Mouse (Mus musculus): ENCODE measurements around the gene Ankrd66. TPM values are rescaled to one million over a fixed set of nuclear protein-coding genes. Genes with fewer than 3 reads are reported as not detected.

Gene Ankrd66
- polyA plus RNA-seq, 1 experiment from 2014 or later = not detected

DNA sequence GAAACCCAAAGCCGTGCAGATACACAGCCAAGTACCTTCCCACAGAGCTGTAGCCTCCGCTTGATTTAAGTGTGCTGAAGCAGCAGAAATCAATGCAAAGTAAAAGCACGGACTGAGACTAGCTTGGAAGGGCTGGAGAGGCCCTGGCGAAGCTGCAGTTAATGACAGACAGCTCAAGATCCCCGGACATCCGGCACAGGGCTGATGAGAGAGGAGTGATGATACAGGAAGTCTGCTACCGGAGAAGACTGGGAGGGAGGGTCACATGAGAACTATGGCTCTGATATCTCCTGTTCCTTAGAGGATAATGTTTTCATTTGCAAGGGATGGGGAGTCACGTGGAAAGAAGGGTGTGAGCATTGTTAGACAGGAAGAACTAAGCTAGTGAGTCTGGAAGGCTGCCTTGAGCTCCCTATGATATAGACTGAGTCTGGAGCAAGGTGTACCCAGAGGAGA is 37.6 kb upstream of the Ankrd66 start:
- no peaks in the 10 kb centered on the region for H3K27me3 ChIP-seq (ENCODE audit: control insufficient read depth, insufficient read depth, low read length)
- no peaks in the 10 kb centered on the region for H3K4me1 ChIP-seq (replicated peaks; ENCODE audit: control insufficient read depth, insufficient read depth)
- no peaks in the 10 kb centered on the region for H3K9me3 ChIP-seq (ENCODE audit: control insufficient read depth, low read length)
- 25% methylated on average over 8 of the region's 8 CpGs for WGBS
- no peak overlapping the region for H3K9ac ChIP-seq (ENCODE audit: low read length)
- ATAC-seq (ENCODE audit: low FRiP score, low TSS enrichment) = peak; percentile 51; the same call in 1 of the 2 replicates
- DNase-seq (ENCODE audit: low spot score) = no peak
- no peak overlapping the region for H3K4me3 ChIP-seq (ENCODE audit: low read depth, low read length)
- TF ChIP-seq EP300 (optimal IDR thresholded peaks at IDR 0.05) = no peak
- no peak for TF ChIP-seq CTCF (IDR thresholded peaks at IDR 0.05; ENCODE audit: low read depth)
- H3K4me2 ChIP-seq (replicated peaks; ENCODE audit: low read depth) = 0 out of 2 replicates have a peak overlapping the region, but pooled peaks have one; percentile 4
- no peak overlapping the region for H3K27ac ChIP-seq (replicated peaks)
- no peaks in the 10 kb centered on the region for H3K36me3 ChIP-seq (ENCODE audit: control insufficient read depth, insufficient read depth, low read length)

DNA sequence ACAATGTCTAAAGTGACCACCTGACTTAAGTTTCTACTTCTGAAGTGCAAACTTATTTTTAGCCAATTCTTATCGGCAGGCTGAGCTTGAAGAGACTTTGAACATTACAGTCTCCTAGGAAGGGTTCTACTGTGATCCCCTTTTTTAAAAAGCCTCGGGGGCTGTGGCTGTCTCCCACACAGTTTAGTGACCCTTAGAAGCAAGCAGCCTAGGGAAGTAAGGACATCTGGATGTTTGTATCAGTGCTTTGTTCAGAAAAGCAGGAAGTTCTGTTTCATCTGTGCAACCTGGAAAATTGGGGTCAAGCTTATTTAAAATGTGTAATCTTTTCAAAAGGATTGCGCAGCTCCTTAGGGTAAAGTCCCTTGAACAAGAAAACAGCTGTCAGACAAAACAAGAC is 37.0 kb upstream of the Ankrd66 start:
- no peaks in the 10 kb centered on the region for H3K27me3 ChIP-seq (ENCODE audit: control insufficient read depth, insufficient read depth, low read length)
- H3K4me1 ChIP-seq (replicated peaks; ENCODE audit: control insufficient read depth, insufficient read depth) = no peaks in the 10 kb centered on the region
- no peaks in the 10 kb centered on the region for H3K36me3 ChIP-seq (ENCODE audit: control insufficient read depth, insufficient read depth, low read length)
- H3K4me3 ChIP-seq (ENCODE audit: low read depth, low read length) = no peak overlapping the region
- DNase-seq (ENCODE audit: low spot score) (no peak), ATAC-seq (ENCODE audit: low FRiP score, low TSS enrichment) (no peak)
- no peaks in the 10 kb centered on the region for H3K9me3 ChIP-seq (ENCODE audit: control insufficient read depth, low read length)
- WGBS = 29% methylated on average over 3 of the region's 3 CpGs
- H3K9ac ChIP-seq (ENCODE audit: low read length) = no peak overlapping the region
- no peak for TF ChIP-seq EP300 (optimal IDR thresholded peaks at IDR 0.05)
- TF ChIP-seq CTCF (IDR thresholded peaks at IDR 0.05; ENCODE audit: low read depth) = no peak
- 0 out of 2 replicates have a peak overlapping the region, but pooled peaks have one; percentile 4 for H3K4me2 ChIP-seq (replicated peaks; ENCODE audit: low read depth)
- H3K27ac ChIP-seq (replicated peaks) = no peak overlapping the region

DNA sequence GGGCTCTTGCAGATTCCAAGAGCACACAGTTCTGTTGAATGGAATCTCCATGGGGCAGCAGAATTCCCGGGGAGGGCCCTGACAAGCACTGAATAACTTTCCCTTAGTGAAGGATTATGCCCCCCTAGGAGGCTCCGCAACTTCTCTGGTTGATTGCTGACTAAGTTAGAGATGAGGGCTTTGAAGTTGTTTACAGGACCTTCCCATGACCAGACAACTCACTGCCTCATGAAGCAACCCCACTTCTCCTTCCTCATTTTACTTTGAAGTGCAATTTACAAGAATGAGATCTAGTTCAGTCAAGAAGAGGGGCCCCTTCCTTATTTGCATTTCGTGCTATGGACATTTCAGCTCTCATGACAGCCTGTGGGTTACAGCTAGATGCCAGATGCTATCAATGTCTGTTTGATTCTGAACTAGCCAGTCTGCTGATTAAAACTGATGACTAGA is 30.2 kb upstream of the Ankrd66 start:
- no peaks in the 10 kb centered on the region for H3K27me3 ChIP-seq (ENCODE audit: control insufficient read depth, insufficient read depth, low read length)
- WGBS = 39% methylated on average over 3 of the region's 3 CpGs
- no peaks in the 10 kb centered on the region for H3K4me1 ChIP-seq (replicated peaks; ENCODE audit: control insufficient read depth, insufficient read depth)
- H3K9me3 ChIP-seq (ENCODE audit: control insufficient read depth, low read length) = no peaks in the 10 kb centered on the region
- DNase-seq (ENCODE audit: low spot score) = no peak
- H3K9ac ChIP-seq (ENCODE audit: low read length) = no peak overlapping the region
- H3K4me2 ChIP-seq (replicated peaks; ENCODE audit: low read depth) = no peak overlapping the region
- no peaks in the 10 kb centered on the region for H3K36me3 ChIP-seq (ENCODE audit: control insufficient read depth, insufficient read depth, low read length)
- ATAC-seq (ENCODE audit: low FRiP score, low TSS enrichment) = no peak
- TF ChIP-seq CTCF (IDR thresholded peaks at IDR 0.05; ENCODE audit: low read depth) (no peak), EP300 (optimal IDR thresholded peaks at IDR 0.05) (no peak)
- H3K4me3 ChIP-seq (ENCODE audit: low read depth, low read length) = no peak overlapping the region
- H3K27ac ChIP-seq (replicated peaks) = no peak overlapping the region

DNA sequence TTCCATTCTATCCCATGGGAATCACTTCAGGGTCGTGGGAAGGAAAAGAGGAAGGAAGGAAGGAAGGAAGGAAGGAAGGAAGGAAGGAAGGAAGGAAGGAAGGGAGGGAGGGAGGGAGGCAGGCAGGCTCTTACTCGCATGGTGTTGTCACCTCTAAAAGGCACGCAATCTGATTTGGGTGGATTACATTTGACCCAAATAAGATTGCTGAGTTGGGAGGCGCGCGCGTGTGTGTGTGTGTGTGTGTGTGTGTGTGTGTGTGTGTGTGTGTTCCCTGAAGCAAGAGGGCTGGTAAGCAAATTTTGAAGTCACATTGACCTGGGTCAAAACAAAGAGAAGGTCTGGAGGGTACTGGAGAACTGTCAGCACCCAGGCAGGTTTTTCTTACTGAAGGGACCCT is 25.8 kb upstream of the Ankrd66 start:
- no peak for TF ChIP-seq EP300 (optimal IDR thresholded peaks at IDR 0.05)
- TF ChIP-seq CTCF (IDR thresholded peaks at IDR 0.05; ENCODE audit: low read depth) = no peak
- no peak overlapping the region for H3K9ac ChIP-seq (ENCODE audit: low read length)
- WGBS = 55% methylated on average over 7 of the region's 7 CpGs
- H3K27me3 ChIP-seq (ENCODE audit: control insufficient read depth, insufficient read depth, low read length) = no peaks in the 10 kb centered on the region
- H3K4me1 ChIP-seq (replicated peaks; ENCODE audit: control insufficient read depth, insufficient read depth) = no peaks in the 10 kb centered on the region
- no peak overlapping the region for H3K27ac ChIP-seq (replicated peaks)
- H3K36me3 ChIP-seq (ENCODE audit: control insufficient read depth, insufficient read depth, low read length) = no peaks in the 10 kb centered on the region
- no peak overlapping the region for H3K4me3 ChIP-seq (ENCODE audit: low read depth, low read length)
- DNase-seq (ENCODE audit: low spot score) (no peak), ATAC-seq (ENCODE audit: low FRiP score, low TSS enrichment) (no peak)
- H3K4me2 ChIP-seq (replicated peaks; ENCODE audit: low read depth) = no peak overlapping the region
- H3K9me3 ChIP-seq (ENCODE audit: control insufficient read depth, low read length) = no peaks in the 10 kb centered on the region

DNA sequence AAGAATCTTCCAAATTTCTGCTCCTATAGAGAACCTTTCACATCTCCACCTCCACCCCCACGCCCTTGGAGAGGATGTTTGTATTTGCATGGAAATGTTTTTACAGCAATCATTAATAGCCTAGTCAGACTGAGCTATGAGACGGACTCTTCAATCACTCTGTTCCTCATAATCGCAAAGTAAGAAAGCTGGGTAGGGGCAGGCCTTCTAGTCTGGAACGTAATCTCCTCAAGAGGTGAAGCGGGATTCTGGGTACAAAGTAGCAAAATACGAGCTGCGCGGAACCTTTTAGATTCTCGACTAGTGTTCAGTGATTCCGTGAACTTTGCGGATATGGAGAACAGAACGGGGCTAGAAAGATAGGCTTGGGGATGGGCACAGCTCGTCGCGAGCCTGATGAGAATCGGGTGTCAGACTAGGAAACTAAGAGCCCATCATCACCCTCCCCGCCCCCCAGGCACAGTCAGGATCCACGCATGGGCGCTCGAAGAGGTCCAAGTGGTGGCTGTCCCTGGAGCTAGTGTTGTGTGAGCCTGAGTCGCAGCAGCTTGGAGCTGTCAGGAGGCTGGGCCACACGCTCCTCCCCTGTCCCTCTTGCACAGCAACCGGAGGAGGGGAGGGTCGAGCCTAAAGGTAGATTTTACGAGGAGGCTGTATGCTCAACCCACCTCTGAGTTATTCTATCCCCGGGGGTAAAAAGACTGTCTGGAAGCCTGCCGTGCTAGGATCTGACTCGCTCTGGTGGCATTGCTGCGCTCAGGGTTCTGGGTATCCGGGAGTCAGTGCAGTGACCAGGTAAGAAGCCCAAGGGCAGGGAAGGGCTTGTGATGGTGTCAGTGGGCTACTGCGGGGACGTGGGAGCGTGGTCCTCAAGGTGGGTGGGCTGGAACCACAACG is 24.8 kb upstream of the Ankrd66 start, which contains the start of gene Pla2g7:
Gene Pla2g7 (plus strand): TSS at position 107 of the 897 bp plus-strand sequence.
- TF ChIP-seq CTCF (IDR thresholded peaks at IDR 0.05; ENCODE audit: low read depth) (no peak), EP300 (optimal IDR thresholded peaks at IDR 0.05) (no peak)
- Histone ChIP-seq H3K9me3 (ENCODE audit: control insufficient read depth, low read length) (no peaks in the 10 kb centered on the region), H3K4me3 (ENCODE audit: low read depth, low read length) (peak within 1 kb of the TSS; percentile 41), H3K9ac (ENCODE audit: low read length) (peak within 1 kb of the TSS; percentile 47; the same call in 1 of the 2 replicates), H3K27ac (replicated peaks) (no peak within 1 kb of the TSS), H3K36me3 (ENCODE audit: control insufficient read depth, insufficient read depth, low read length) (no peaks in the 10 kb centered on the region), H3K4me1 (replicated peaks; ENCODE audit: control insufficient read depth, insufficient read depth) (no peaks in the 10 kb centered on the region), H3K4me2 (replicated peaks; ENCODE audit: low read depth) (peak within 1 kb of the TSS; percentile 74), H3K27me3 (ENCODE audit: control insufficient read depth, insufficient read depth, low read length) (no peaks in the 10 kb centered on the region)
- DNase-seq (ENCODE audit: low spot score) (peak; percentile 47), ATAC-seq (ENCODE audit: low FRiP score, low TSS enrichment) (peak; percentile 72; the same call in 1 of the 2 replicates)
- under 1% methylated on average over 34 of the region's 34 CpGs for WGBS

DNA sequence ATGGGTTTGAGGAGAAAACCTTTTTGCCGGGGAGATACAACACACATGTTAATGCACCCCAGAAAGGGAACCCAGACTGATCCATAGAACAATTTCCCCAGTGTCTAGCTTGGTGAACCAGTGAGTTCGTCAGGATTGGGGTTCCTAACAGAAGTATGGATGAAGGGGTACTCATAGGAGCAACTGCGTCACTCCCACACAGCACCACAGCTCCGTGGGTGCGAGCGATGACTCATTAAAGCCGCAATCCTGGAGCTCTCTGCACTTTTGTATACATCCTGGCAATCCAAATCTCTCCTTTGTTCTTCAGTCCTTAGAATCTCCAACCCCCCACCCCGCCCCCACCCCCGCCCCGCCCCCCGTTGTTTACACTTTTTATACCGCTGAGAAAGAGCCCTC is 24.2 kb upstream of the Ankrd66 start:
- H3K27ac ChIP-seq (replicated peaks) = no peak overlapping the region
- WGBS = 9% methylated on average over 12 of the region's 12 CpGs
- ATAC-seq (ENCODE audit: low FRiP score, low TSS enrichment) = no peak
- no peaks in the 10 kb centered on the region for H3K9me3 ChIP-seq (ENCODE audit: control insufficient read depth, low read length)
- H3K36me3 ChIP-seq (ENCODE audit: control insufficient read depth, insufficient read depth, low read length) = no peaks in the 10 kb centered on the region
- peak overlapping the region; percentile 74 for H3K4me2 ChIP-seq (replicated peaks; ENCODE audit: low read depth)
- DNase-seq (ENCODE audit: low spot score) = peak; percentile 23
- peak overlapping the region; percentile 41 for H3K4me3 ChIP-seq (ENCODE audit: low read depth, low read length)
- no peaks in the 10 kb centered on the region for H3K27me3 ChIP-seq (ENCODE audit: control insufficient read depth, insufficient read depth, low read length)
- TF ChIP-seq EP300 (optimal IDR thresholded peaks at IDR 0.05) (no peak), CTCF (IDR thresholded peaks at IDR 0.05; ENCODE audit: low read depth) (no peak)
- no peaks in the 10 kb centered on the region for H3K4me1 ChIP-seq (replicated peaks; ENCODE audit: control insufficient read depth, insufficient read depth)
- no peak overlapping the region for H3K9ac ChIP-seq (ENCODE audit: low read length)
